Mouse (Mus musculus) CH12.LX (cell line): ENCODE results near the gene C130050O18Rik. TPM values are rescaled to one million over a fixed set of nuclear protein-coding genes. Genes with fewer than 3 reads are reported as not detected.

Experiments used
- DNase-seq: peaks from one replicate; pipeline ENCODE4 v3.0.0-alpha.2; 2013; ENCODE audit errors: extremely low read depth
- H3K27ac ChIP-seq: 2 replicates; pipeline ENCODE4 v1.5.1; 2012; ENCODE audit warnings: low read depth, mild to moderate bottlenecking, control low read depth, moderate library complexity; ENCODE audit not compliant: insufficient read depth
- H3K27me3 ChIP-seq: replicated peaks from 2 replicates; pipeline ENCODE3; 2012; ENCODE audit warnings: inconsistent platforms
- H3K36me3 ChIP-seq, 2 experiments: replicated peaks in 1 of 2; 2 replicates each; pipeline versions ENCODE3 to v1.6.1; 2012; ENCODE audit warnings: inconsistent platforms in 1 of 2, low read length in 1 of 2, mild to moderate bottlenecking in 1 of 2, mixed read lengths in 1 of 2, moderate library complexity in 1 of 2; ENCODE audit not compliant: control insufficient read depth in 1 of 2, insufficient read depth in 1 of 2
- H3K4me1 ChIP-seq, 2 experiments: 2 replicates each; pipeline ENCODE4 v1.6.1; 2012; ENCODE audit warnings: inconsistent platforms in 1 of 2, moderate library complexity in 1 of 2; ENCODE audit not compliant: insufficient read depth in 2 of 2, control insufficient read depth in 1 of 2
- H3K4me2 ChIP-seq: 2 replicates; pipeline ENCODE4 v1.6.1; 2012; ENCODE audit warnings: low read depth, mild to moderate bottlenecking, control low read depth; ENCODE audit not compliant: poor library complexity, insufficient read depth, severe bottlenecking
- H3K4me3 ChIP-seq, 3 experiments: fragments of 150-350 bp in 1 of 3; sonication (generic) in 1 of 3; replicated peaks in 1 of 3; 2 replicates each; pipeline versions ENCODE3 to v1.5.1; 2011 to 2012; ENCODE audit warnings: low read depth in 2 of 3, low read length in 2 of 3, mild to moderate bottlenecking in 2 of 3, moderate library complexity in 2 of 3, control low read depth in 1 of 3, improper control_type of control experiment in 1 of 3, inconsistent platforms in 1 of 3, mixed read lengths in 1 of 3; ENCODE audit not compliant: poor library complexity in 1 of 3
- H3K79me2 ChIP-seq: replicated peaks from 2 replicates; pipeline ENCODE4 v1.6.1; 2012; ENCODE audit warnings: mild to moderate bottlenecking, moderate library complexity; ENCODE audit not compliant: control insufficient read depth, poor library complexity, insufficient read depth, severe bottlenecking; ENCODE audit errors: extremely low read depth
- H3K9ac ChIP-seq: 2 replicates; pipeline ENCODE4 v1.6.1; 2012; ENCODE audit warnings: low read depth, mild to moderate bottlenecking, control low read depth, moderate library complexity; ENCODE audit not compliant: insufficient read depth
- H3K9me3 ChIP-seq: replicated peaks from 2 replicates; pipeline ENCODE3; 2012; ENCODE audit warnings: low read length, inconsistent platforms, mixed read lengths
- BHLHE40 ChIP-seq: IDR thresholded peaks from 2 replicates; pipeline ENCODE4 v1.6.1; 2011; ENCODE audit warnings: mild to moderate bottlenecking, low read depth, low read length, improper control_type of control experiment
- CHD1 ChIP-seq: IDR thresholded peaks from 2 replicates; pipeline ENCODE4 v1.6.1; 2012; ENCODE audit warnings: low read depth, low read length, improper control_type of control experiment, inconsistent platforms
- E2F4 ChIP-seq: IDR thresholded peaks from 2 replicates; pipeline ENCODE4 v1.6.1; 2011; ENCODE audit warnings: low read depth, low read length, improper control_type of control experiment; ENCODE audit not compliant: insufficient replicate concordance
- ELF1 ChIP-seq: IDR thresholded peaks from 2 replicates; pipeline ENCODE4 v1.6.1; 2014; ENCODE audit warnings: low read depth, mild to moderate bottlenecking, inconsistent platforms, low read length, improper control_type of control experiment
- HCFC1 ChIP-seq: IDR thresholded peaks from 2 replicates; pipeline ENCODE4 v1.6.1; 2012; ENCODE audit warnings: low read depth, mild to moderate bottlenecking, inconsistent platforms, low read length, improper control_type of control experiment
- IRF4 ChIP-seq: IDR thresholded peaks from 2 replicates; pipeline ENCODE4 v1.6.1; 2014; ENCODE audit warnings: low read depth, mild to moderate bottlenecking, inconsistent platforms, low read length, improper control_type of control experiment
- JUN ChIP-seq: IDR thresholded peaks from 2 replicates; pipeline ENCODE4 v1.6.1; 2011; ENCODE audit warnings: low read depth, mild to moderate bottlenecking, low read length, improper control_type of control experiment, moderate library complexity; ENCODE audit not compliant: insufficient read depth
- JUND ChIP-seq: conservative IDR thresholded peaks from 2 replicates; pipeline ENCODE4 v1.6.1; 2011; ENCODE audit warnings: low read depth, low read length, improper control_type of control experiment
- KAT2A ChIP-seq: IDR thresholded peaks from 2 replicates; pipeline ENCODE4 v1.6.1; 2012; ENCODE audit warnings: low read length, improper control_type of control experiment, inconsistent platforms; ENCODE audit not compliant: insufficient replicate concordance
- MAZ ChIP-seq: IDR thresholded peaks from 2 replicates; pipeline ENCODE4 v1.6.1; 2012; ENCODE audit warnings: low read depth, mild to moderate bottlenecking, inconsistent platforms, low read length, improper control_type of control experiment, moderate library complexity
- MEF2A ChIP-seq: IDR thresholded peaks from 2 replicates; pipeline ENCODE4 v1.6.1; 2014; ENCODE audit warnings: low read depth, mild to moderate bottlenecking, inconsistent platforms, low read length, improper control_type of control experiment, borderline replicate concordance
- MXI1 ChIP-seq: IDR thresholded peaks from 2 replicates; pipeline ENCODE4 v1.6.1; 2011; ENCODE audit warnings: mild to moderate bottlenecking, low read depth, low read length, improper control_type of control experiment
- MYC ChIP-seq: IDR thresholded peaks from 2 replicates; pipeline ENCODE4 v1.6.1; 2011; ENCODE audit warnings: low read depth, mild to moderate bottlenecking, improper control_type of control experiment, low read length
- NELFE ChIP-seq: IDR thresholded peaks from 2 replicates; pipeline ENCODE4 v1.6.1; 2011; ENCODE audit warnings: low read depth, low read length, improper control_type of control experiment
- NRF1 ChIP-seq: IDR thresholded peaks from 2 replicates; pipeline ENCODE4 v1.6.1; 2014; ENCODE audit warnings: low read depth, mild to moderate bottlenecking, inconsistent platforms, low read length, improper control_type of control experiment, moderate library complexity
- PAX5 ChIP-seq: IDR thresholded peaks from 2 replicates; pipeline ENCODE4 v1.6.1; 2012; ENCODE audit warnings: low read length, inconsistent platforms, mixed read lengths
- POLR2A ChIP-seq: IDR thresholded peaks from 2 replicates; pipeline ENCODE4 v1.6.1; 2011; ENCODE audit warnings: low read depth, mild to moderate bottlenecking, improper control_type of control experiment, low read length
- POLR2AphosphoS2 ChIP-seq: IDR thresholded peaks from 2 replicates; pipeline ENCODE4 v1.6.1; 2011; ENCODE audit warnings: low read depth, low read length, improper control_type of control experiment
- RAD21 ChIP-seq: IDR thresholded peaks from 2 replicates; pipeline ENCODE4 v1.6.1; 2011; ENCODE audit warnings: low read depth, mild to moderate bottlenecking, low read length, improper control_type of control experiment, moderate library complexity
- SMC3 ChIP-seq: IDR thresholded peaks from 2 replicates; pipeline ENCODE4 v1.6.1; 2011; ENCODE audit warnings: low read depth, low read length, improper control_type of control experiment
- TBP ChIP-seq: conservative IDR thresholded peaks from 2 replicates; pipeline ENCODE4 v1.6.1; 2011; ENCODE audit warnings: low read depth, low read length, improper control_type of control experiment
- USF1 ChIP-seq: IDR thresholded peaks from 2 replicates; pipeline ENCODE4 v1.6.1; 2014; ENCODE audit warnings: low read depth, mild to moderate bottlenecking, inconsistent platforms, low read length, improper control_type of control experiment
- ZKSCAN1 ChIP-seq: IDR thresholded peaks from 2 replicates; pipeline ENCODE4 v1.6.1; 2012; ENCODE audit warnings: low read depth, inconsistent platforms, low read length, improper control_type of control experiment, borderline replicate concordance
- ZMIZ1 ChIP-seq: IDR thresholded peaks from 2 replicates; pipeline ENCODE4 v1.6.1; 2012; ENCODE audit warnings: low read depth, mild to moderate bottlenecking, inconsistent platforms, low read length, improper control_type of control experiment
- dilution Hi-C: fragments of 300-500 bp; cut with MboI; formaldehyde crosslinking; loops from 2 replicates; pipeline ENCODE4 v1.14.3; 2020; ENCODE audit warnings: low sequenced_read_pairs; ENCODE audit not compliant: extremely low pct_unique_long_range_greater_than_20kb, extremely low pct_ligation_motif_present
- in situ Hi-C: fragments of 300-500 bp; cut with MboI; formaldehyde crosslinking; loops from 3 replicates; pipeline ENCODE4 v1.14.3; 2019; ENCODE audit warnings: low sequenced_read_pairs, low pct_ligation_motif_present, low pct_unique_long_range_greater_than_20kb, mixed read lengths
- polyA plus RNA-seq: library from polyadenylated mRNA; unstranded; fragments of >175 nt; gene quantifications from 2 replicates; pipeline ENCODE4 v1.2.1, GENCODE M21; 2012; ENCODE audit warnings: low read depth; ENCODE audit not compliant: insufficient read length
- total RNA-seq, 2 experiments: library from RNA; depleted of rRNA; stranded (reverse); fragments of 300-350 nt in 1 of 2; fragments of >200 nt in 1 of 2; gene quantifications; 2 replicates each; pipeline ENCODE4 v1.2.3; 2012 to 2014

C130050O18Rik gene
- total and polyA plus RNA-seq, 3 experiments, result 0.54 TPM; not detected in 2

- Histone ChIP-seq H3K36me3 (peaks cover 0 to 40% of the 10 kb centered on the region in 2 experiments), H3K9ac (no peak overlapping the region), H3K4me3 (no peak overlapping the region), H3K27me3 (no peaks in the 10 kb centered on the region), H3K27ac (no peak overlapping the region), H3K4me2 (no peak overlapping the region), H3K4me1 (peaks cover 5 to 53% of the 10 kb centered on the region in 2 experiments; a peak in 3 of 4 replicates), H3K79me2 (no peaks in the 10 kb centered on the region), H3K9me3 (no peaks in the 10 kb centered on the region)
- in situ Hi-C loops, result no loop called here
- dilution Hi-C loops, result no loop called here
- no peak for DNase-seq
- no peak for TF ChIP-seq NRF1
- no peak for TF ChIP-seq KAT2A
- TF ChIP-seq NELFE, result no peak
- no peak for TF ChIP-seq POLR2AphosphoS2
- TF ChIP-seq USF1, result no peak
- no peak for TF ChIP-seq CHD1
- no peak for TF ChIP-seq ZMIZ1
- TF ChIP-seq HCFC1, result no peak
- TF ChIP-seq RAD21, result no peak
- TF ChIP-seq SMC3, result no peak
Observed at GRCm38 (mm10) chr5:139386047-139386446, 19.0 kb upstream of the C130050O18Rik start.

- DNase-seq, result no peak
- no peaks in the 10 kb centered on the region for H3K27me3 ChIP-seq
- H3K4me1 ChIP-seq, result peaks cover 7 to 50% of the 10 kb centered on the region in 2 experiments; a peak in 3 of 4 replicates
- H3K4me3 ChIP-seq, result no peak overlapping the region
- in situ Hi-C loops (no loop called here), dilution Hi-C loops (no loop called here)
- no peak overlapping the region for H3K4me2 ChIP-seq
- no peaks in the 10 kb centered on the region for H3K79me2 ChIP-seq
- no peaks in the 10 kb centered on the region for H3K9me3 ChIP-seq
- TF ChIP-seq MYC, result no peak
- no peak for TF ChIP-seq MXI1
- TF ChIP-seq E2F4, result no peak
- TF ChIP-seq KAT2A, result no peak
- TF ChIP-seq CHD1, result no peak
- no peak for TF ChIP-seq RAD21
- no peak for TF ChIP-seq ELF1
- no peak for TF ChIP-seq POLR2A
- TF ChIP-seq TBP, result no peak
- no peak for TF ChIP-seq NRF1
- TF ChIP-seq IRF4, result no peak
- no peak for TF ChIP-seq ZKSCAN1
- TF ChIP-seq NELFE, result no peak
- TF ChIP-seq JUND, result no peak
- TF ChIP-seq MAZ, result no peak
- TF ChIP-seq MEF2A, result no peak
- TF ChIP-seq BHLHE40, result no peak
- TF ChIP-seq USF1, result no peak
- TF ChIP-seq PAX5, result no peak
- TF ChIP-seq JUN, result no peak
- H3K9ac ChIP-seq, result no peak overlapping the region
- H3K36me3 ChIP-seq, result peaks cover 0 to 54% of the 10 kb centered on the region in 2 experiments
- no peak overlapping the region for H3K27ac ChIP-seq
Observed at GRCm38 (mm10) chr5:139387329-139388194, 17.5 kb upstream of the C130050O18Rik start.
